Mouse (Mus musculus) bone marrow macrophage, adult 2 months (primary cell): ENCODE measurements at regions not wholly inside any gene's neighbourhood (a gene's known extent, or its start where the extent isn't known, plus 50 kb on each side); places are given as distances from the start of the nearest gene placed in this dataset.

Source experiments
- CTCF ChIP-seq: IDR thresholded peaks from 2 replicates; pipeline ENCODE4 v1.5.1; 2012; ENCODE audit warnings: low read depth, mild to moderate bottlenecking, low read length, moderate library complexity
- POLR2A ChIP-seq: IDR thresholded peaks from 2 replicates; pipeline ENCODE4 v1.6.1; 2012; ENCODE audit warnings: mild to moderate bottlenecking, low read depth, low read length, borderline replicate concordance

DNA sequence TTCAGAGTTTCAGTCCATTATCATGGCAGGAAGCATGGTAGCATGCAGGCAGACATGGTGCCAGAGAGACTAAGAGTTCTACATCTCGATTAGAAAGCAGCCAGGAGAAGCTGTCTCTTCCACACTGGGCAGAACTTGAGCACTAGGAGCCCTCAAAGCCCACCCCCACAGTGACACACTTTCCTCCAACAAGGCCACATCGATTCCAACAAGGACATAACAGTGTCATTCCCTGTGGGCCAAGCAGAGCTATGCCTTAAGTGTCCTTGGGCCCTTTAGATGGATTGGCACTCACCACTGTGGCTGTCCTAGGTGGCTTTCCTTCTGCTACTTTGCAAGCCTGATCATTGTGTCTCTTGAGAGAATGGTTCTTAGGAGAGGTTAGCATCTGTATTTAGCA, 99.5 kb upstream of the Dazl start:
- no peak for TF ChIP-seq CTCF
- no peak for TF ChIP-seq POLR2A
